Mouse (Mus musculus) NIH3T3 (cell line): ENCODE measurements at regions not wholly inside any gene's neighbourhood (a gene's known extent, or its start where the extent isn't known, plus 50 kb on each side); places are given as distances from the start of the nearest gene placed in this dataset.
"Not testable (repeated sequence)": the region's sequence is repeated elsewhere in the genome, so short reads cannot be mapped to it uniquely, and the experiment has no call there.

ENCODE experiments used
- DNase-seq: peaks from one replicate; pipeline ENCODE4 v3.0.0-alpha.2; 2012; ENCODE audit warnings: low read depth

DNA sequence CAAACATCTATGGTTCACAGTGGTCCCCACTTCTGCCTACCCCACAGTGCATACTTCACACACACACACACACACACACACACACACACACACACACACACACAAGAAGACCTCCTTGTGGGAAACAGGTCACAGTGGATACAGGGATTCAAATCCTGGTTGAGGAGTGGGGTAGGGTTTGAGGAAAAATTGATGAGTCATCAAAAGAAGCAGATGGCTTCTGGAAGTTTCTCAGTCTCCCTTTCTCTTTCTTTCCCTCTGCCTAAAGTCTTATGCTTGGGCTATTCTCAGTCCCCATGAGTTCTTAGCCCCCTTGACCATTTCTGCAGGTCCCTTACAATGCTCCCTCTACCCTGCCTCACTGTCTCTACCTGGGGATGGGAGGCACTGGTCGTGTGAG lies 56.4 kb downstream of the Rassf10 start:
- no peak for DNase-seq

DNA sequence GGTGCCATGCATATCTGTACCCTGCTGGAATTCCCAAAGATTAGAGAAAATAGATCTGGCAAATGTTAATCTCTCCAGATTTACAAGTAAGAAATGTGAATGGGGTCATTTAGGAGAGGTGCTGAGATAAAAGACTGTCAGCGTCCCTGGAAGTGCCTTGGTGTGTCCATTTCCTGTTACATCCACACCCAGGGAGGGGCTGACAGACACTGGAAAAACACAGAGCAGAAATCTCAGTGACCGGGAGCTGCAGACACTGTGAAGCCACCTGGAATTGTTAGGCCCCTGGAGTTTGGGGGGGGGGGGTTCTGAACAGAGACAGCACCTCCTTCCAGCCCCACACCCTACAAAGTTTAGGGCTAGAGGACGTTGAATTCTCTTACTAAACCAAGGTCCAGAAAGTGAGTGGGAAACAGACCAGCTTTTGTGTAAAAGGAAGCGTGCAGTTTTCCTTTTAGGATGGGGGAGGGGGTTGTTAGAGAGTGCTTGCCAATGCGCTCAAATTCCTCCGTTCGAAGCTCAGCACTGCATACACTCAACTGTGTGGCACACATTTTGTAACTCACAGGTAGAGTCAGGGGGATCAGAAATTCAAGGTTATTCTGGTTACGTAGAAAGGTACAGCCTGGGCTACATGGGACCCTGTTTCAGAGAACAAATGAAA lies 63.5 kb downstream of the Rassf10 start:
- no peak for DNase-seq

DNA sequence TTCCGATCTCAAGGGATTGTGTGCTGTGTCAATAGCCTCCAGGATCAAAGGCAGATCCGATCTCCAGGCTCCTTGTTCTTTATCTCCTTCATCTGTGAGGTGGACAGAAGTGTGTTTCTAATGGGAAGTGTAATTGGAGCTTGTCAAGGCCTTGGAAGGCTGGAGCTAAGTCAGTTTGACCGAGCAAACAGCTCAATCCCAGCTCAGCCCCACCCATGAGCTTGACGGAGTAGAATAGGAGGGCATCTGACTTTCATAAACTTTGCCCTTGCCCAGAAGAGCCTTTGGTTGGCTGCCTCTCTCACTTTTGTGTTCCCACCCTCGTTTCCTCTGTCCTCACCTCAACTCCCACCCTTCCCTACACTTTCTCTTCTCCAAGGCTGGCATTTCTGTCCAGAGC lies 67.7 kb downstream of the Rassf10 start:
- DNase-seq = no peak

DNA sequence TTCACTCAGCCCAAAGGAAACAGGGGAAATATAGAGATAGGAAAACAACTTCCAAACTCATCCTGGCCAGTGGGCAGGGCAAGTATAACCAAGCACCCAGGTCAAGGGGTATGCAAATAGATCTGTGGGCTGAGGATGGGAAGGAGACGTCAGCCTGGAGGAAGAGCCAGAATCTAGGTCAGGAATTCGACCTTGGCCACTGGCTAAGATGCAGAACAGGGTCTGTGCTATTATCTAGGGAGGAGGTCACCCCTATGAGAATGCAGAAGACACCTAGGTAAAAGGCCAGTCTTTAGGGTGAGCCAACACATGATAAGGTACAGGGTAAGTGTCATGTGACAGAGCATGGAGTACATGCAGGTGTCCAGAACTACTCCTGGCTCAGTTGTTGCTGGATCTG lies 68.8 kb downstream of the Rassf10 start:
- no peak for DNase-seq

DNA sequence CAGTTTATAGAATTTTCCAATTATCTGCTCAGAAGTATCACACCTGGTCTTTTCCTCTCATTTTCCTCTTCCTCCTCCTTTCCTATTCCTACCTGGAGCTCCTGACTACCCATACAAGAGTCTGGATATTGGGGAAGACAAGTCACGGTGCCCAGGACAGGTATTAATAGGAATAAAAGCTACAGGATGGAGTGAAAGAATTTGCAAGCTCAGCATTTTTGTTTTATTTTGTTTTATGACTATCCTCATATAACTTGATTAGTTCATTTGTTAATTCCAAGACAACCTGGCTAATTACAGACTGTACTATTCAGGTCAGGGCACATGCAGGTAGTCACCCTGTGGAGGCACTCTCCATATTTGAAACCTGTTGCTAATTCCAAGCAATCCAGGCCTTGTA lies 72.0 kb downstream of the Rassf10 start:
- DNase-seq = no peak

DNA sequence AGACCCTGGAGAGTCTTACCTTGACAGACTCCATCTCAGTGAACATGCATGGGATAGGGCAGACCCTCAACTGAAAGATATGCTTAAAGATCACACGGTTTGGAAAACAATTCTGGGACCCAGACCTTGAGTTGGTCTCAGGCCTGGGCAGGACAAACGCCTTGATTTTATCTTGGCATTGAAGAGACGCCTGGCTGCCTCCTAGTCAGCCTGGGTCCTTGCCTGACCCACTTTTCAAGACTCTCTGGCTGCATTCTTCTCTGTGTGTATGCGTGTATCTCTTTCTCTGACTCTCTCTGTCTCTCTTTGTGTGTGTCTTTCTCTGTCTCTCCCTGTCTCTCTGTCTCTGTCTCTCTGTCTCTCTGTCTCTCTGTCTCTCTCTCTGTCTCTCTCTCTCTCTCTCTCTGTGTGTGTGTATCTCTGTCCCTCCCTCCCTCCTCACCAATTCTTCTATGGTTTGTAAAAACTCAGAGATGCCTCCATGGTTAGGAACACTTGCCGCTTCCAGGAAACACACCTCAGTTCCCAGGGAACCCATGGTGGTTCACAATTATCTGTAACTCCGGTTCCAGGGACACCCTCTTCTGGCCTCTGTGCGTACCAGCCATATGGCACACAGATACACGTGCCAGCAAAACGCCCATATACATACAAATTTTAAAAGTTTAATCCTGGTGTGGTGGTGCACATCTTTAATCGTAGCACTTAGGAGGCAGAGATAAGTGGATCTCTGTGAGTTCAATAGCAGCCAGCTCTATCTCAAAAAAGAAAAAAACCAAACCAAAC lies 72.7 kb downstream of the Rassf10 start:
- DNase-seq = no peak

DNA sequence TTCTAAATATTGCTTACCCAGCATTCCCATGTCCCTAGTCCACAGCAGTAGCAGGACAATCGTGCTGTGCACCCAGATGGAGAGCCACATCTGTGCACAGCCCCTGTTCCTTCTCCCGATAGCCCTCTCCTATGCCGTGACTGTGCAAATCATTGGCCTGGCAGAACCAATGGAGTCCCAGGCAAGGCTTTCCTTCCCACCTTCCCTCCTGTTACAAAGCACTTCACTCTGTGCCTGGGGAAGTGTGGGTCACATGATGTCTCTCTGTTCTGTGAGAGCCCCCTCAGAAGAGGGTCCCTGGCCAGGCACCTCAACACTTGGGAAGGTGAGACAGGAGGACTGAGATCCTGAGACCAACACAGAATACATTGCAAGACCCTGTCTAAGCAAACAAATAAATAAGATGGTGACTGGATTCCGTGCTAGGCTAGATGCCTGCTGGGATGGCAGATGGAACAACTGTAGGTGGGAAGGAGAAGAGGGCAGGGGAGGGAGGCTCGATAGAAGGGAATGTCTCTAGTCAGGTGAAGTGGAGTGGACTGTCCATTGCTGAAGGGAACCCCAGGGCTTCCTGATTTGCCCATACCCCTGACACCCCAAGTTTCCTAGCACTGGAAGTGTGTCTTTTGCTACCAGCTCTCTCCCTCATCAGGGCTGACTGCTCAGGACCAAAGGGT lies 73.5 kb downstream of the Rassf10 start:
- no peak for DNase-seq

DNA sequence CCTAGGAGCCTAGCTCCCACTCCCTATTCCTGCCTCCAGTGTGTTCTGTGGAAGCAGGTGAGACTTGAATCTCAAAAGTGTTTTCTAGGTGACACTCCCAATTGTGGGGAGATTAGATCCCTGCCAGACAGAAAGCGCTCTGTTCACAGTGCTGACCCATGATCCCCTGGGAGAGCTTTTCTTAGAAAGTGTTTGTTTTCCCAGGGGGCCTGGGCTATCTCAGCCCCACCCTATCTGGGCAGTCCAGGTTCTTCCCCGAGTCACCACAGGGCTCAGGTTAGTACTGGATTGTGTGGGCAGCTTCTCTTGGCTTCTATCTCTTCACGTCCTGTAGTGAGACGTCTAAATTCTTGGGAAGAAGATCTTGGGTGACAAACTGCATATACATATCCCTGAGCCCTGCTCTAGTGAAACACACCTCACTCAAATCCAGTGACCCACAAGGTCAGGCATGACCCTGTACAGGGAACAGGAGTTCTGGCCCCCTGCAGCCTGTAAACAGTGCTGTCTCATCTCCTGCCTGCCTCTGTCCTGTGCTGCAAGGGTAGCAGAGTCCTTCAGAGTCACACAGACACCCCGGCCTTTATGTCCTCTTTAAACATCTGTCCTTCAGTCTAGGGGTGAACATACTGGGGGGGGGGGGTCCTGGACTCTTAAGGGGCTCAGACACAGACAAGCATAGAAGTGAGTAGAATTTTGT lies 76.4 kb downstream of the Rassf10 start:
- DNase-seq = no peak

DNA sequence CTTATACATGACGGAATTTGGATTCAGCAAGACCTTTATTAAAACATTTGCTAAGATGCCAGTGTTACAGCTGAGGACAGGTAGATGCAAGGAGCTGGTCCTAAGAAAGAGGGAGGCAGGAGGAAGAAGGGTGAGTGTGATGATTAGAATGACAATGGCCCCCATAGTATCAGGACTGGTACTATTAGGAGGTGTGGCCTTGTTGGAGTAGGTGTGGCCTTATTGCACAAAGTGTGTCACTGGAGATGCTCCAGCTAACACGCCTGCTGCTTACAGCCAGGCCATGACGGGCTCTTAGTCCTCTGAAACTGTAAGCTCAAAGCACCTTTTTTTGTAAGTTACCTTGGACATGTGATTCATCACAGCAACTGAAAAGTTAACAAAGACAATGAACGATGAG lies 82.0 kb downstream of the Rassf10 start:
- no peak for DNase-seq

DNA sequence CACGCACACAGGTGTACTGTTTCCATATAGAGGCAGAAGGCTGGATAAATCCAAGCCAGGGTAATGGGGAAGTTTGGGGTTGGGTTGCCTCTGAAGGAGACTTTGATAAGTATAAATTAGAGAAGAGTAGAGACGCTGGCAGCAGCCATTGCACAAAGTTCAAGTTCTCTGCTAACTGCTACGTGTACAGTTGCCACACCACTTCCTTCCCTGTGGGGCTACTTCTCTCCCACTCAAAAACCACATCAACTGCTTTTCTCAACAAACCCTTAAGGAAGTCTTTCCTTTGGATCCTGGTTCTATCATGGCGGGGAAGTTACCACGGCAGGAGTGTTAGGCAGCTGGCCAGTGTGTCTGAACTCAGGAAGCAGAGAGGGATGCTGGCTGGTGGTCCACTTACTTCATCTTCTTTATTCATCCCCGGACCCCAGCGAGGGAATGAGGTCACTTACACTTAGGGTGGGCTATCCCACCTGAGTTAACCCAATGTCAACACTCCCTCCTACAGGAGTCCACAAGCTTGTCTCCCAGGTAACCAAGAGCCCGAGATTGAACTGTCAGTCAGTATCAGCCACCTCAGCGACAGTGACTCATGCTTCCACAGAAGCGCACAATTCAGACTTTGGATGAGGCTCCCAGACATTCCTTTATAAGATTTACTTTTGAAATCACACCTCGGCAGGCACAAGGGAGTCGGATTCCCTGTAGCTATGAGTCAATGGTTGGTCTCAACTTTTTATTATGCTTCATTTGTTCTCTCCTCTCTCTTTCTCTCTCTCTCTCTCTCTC lies 84.3 kb downstream of the Rassf10 start:
- no peak for DNase-seq

DNA sequence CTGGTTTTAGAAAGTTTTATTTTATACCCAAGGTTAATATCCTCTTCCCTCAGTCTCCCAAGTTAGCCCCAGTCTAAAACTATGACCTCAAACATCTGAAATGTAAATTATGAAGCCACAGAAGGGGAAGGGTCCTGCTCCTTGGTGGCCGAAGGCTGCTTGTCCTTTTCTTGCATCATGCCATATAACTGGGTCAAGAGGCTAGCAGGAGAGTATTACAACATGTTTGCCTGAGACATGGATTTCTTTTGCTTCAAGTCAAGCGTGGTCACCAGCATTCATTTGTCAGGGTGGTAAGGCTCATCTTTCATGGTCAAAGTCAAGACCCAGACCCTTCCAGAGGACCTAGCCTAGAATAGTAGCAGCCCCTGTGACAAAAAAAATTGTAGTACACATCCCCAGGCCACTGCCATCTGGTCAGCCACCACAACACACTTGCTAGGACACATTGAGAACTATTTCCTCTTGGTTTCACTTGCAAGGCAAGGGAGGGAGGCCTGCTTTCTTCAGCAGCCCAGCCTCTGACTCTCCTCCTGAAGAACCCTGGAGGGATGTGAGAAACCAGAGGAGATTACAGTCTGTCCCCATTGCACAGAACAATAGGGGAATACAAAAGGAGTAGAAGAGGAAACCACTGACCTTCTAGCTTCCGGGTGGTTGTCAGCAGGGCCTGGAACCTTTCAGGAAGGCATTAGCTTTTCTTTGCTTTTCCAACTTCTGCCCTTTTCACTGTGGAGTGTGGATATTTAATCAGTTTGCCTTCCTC lies 85.3 kb downstream of the Rassf10 start:
- no peak for DNase-seq

DNA sequence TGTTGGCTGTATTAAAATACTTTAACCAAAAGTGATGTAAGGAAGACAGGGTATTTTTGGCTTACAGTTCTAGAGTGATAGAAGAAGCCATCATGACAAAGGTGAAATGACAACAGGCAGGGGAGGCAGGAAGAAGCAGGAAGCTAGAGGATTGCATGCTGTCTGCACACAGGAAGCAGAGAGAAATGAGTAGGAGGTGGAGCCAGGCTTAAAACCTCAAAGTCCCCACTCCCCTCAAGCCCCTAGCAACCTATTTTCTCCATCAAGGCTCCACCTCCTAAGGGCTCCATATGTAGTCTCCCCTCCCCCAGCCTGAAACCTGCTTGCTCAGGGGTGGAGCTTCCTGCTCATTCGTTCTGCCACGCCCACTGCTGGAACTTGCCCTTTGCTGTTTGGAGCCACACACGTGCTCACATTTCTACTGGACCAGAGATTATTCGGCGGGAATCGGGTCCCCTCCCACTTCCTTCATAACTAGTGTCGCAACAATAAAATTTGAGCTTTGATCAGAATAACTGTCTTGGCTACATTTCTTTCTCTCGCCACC lies 91.9 kb downstream of the Rassf10 start:
- not testable (repeated sequence) for DNase-seq

DNA sequence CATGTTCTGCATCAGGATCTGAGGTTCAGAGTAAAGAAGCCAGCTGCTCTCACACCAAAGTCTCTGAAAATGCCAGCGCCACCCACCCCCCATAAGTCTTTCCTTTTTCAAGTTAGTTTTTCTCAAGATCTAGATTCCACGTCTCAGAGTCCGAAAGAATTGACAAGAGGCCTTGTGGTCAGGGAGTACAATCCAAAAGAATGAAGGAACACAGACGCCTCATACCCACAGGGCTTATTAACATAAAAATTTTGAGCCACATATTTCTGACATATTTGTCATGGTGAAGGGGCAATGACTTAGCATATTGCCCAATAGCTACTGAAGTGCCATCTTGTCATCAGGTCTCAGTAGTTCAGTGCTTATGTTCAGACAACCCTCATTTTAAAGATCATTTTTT lies 92.6 kb downstream of the Rassf10 start:
- no peak for DNase-seq

DNA sequence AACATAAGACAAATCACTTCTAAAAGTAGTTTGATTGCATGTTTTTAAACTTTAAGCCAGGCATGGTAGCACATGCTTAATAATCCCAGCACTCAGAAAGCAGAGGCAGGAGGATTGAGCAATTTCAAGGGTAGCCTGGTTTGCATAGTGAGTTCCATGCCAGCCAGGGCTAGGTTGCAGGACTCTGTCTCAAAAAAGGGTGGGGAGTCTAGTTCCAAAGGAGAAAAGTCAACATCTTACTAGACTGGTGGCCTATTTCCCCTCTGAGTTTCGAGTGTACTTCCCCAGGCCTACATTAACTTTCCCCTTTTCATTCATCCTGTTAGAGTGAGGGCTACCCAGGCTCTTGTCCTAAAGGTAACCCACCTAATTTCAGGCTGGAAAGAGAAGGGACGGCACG lies 93.8 kb downstream of the Rassf10 start:
- DNase-seq = peak; percentile 10

DNA sequence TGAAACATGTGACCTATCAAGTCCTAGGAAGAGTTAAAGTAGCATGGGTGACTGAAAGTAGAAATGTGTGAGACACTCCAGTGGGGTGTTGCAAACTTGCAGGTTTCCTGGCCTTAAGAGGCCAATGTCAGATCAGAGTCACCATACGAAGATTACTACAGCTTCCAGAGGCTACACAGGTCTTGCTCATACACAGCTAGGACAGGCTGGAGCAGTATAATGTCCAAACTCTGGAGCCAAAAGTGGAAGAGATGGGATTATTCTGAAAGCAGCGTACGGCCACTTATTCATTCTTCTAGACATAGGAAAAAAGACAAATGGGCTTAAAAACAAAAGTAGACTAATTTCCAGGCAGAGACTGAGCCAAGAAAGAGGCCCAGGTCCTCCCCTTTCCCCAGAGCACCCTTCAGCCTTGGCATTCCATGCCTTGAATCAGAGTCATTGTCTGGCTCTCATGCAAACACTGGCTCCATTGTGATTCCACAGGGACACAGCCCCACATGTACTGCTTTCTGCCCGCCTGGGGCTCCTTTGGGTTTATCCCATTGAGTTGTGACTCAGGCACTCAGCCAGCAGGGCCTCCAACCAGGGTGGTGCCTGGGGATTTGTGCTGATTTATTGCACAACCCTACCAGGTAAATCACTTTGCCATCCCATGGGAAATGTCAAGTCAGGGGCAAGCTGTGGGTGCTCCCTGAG lies 94.5 kb downstream of the Rassf10 start:
- DNase-seq = peak; percentile 70

DNA sequence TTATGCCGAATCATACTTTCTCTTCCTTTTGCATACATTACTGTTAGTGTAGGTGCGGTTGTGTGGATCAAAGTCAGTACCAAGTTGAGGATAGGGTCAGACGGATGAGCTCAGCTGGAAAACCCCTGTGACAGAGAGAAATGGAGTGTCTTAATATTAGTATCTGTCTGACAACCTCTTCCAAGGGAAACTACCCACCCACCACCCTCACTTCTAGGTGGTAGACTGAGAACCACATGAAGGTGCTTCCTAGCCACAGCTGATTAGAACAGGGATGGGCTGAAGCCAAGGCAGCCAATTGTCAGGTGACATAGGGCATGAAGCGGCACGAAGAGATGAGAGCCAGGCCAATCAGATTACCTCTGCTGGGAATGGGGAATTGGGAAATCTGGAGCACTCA lies 95.7 kb downstream of the Rassf10 start:
- no peak for DNase-seq

DNA sequence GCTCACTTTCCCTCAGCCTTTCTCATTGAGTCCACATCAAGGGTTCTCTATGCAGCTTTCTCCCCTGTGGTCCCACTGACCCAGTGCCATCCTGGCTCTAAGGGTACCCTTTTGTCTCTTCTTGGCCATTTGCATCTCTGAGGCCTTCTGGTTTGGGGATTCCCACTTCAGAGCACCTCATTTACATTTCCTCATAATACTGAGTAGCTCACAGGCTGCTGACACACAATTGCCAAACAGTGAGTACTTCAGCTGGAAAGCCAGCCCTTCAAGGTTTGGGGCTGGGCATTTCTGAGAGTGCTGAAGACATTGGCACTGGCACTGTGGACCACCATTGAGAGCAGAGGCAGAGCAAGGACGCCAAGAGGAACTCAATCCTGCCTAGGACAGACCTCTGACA lies 99.2 kb downstream of the Rassf10 start:
- no peak for DNase-seq

DNA sequence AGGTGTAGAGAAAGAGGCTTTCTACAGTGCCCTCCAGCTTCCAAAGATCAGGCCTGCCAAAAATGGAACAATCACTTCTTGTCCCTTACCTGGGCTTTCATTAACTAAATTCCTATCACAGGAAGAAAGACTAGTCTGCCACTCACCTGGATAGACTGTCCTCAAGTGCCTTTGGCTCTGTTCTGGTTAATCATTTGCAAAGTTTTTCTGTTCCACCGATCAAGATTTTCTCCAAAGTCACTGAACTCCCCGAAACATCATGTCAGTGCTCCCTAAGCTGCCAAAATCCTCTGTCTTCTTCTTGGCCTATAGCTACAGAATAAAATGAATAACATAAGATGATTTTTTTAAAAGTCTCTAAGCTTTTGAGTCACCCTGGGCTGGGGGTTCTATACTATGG lies 102.7 kb downstream of the Rassf10 start:
- no peak for DNase-seq

DNA sequence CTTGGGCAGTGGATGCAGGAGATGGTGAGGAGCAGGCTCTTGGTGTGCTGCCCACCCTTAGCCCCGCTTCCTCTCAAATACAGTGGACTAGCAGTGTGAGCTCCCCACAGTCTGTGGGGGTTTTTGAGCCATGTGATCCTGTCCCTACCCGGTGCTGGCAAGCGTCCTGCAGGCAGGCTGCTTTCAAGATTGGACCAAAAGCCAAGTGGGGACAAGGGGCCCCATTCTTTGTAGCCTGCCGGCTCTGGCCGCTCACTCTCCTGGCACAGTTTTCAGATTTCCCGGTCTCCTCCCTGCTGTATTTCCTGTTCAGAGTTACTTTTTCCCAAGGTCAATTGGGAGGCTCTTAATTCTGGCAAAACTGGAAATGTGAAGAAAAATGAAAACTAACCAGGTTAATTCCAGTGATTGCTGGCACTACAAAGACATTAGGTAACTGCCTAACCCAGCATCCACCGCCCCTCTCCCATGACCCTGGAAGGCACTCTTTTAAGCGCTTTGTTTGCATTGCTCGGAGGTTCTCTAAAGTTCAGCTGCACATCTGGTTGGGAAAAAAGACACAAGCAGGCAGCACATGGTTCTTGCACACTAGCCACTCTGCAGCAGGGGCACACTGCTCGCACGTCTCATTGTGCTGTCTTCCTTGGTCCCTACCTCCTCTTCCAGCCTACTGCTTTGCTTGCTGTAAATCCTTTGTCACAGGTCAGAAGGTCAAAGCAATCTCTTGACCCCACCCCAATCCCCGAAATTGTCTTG lies 105.6 kb downstream of the Rassf10 start:
- DNase-seq = peak; percentile 15

DNA sequence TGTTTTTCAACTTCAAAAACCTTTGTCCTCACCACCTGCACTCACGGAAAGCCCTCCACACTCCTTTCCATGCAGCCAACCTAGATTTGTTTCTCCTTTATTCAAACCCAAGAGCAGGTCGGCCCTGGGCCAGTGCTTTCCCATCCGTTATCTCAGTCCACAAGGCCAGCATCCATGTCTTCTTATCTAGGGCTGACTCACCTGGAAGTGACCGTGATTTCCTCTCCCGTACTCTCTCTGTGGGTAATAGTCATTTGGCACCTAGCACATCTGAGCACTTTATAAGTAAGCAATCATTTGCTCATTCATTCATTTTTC lies 106.2 kb downstream of the Rassf10 start:
- DNase-seq = no peak
